Mouse (Mus musculus): ENCODE measurements around the gene Plekha5. TPM values are rescaled to one million over a fixed set of nuclear protein-coding genes. Genes with fewer than 3 reads are reported as not detected.

Plekha5 gene
- total and polyA plus RNA-seq, 2 experiments = 13.0 to 17.1 TPM

- no peak overlapping the region for H3K27ac ChIP-seq (replicated peaks; ENCODE audit: insufficient read depth, low read depth, low read length)
Measured at GRCm38 (mm10) chr6:140514205-140515110, 90.6 kb downstream of the Plekha5 start.

DNA sequence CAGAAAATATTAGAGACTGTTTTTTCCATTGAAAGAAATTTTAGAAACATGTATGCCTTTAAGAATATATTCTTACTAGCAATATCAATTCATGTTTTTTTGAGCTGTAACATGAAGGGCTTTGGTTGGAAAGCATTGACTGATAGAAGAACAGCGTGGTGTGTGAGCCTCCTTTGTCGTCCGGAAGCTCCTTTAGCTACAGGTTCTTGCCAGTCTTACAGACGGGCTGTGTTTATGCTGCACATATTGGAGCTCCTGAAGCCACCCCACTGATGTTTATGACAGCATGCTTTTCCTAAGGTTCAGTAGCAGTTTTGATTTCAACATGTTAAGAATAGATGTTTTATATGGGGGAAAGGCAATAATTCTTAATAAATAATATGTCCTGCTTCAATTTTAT is 91.7 kb downstream of the Plekha5 start:
- Histone ChIP-seq H3K79me2 (ENCODE audit: control insufficient read depth, insufficient read depth, low read length) (peaks cover 25% of the 10 kb centered on the region; the same call in 1 of the 2 replicates), H3K27ac (replicated peaks; ENCODE audit: insufficient read depth, low read depth, low read length) (no peak overlapping the region), H3K4me1 (ENCODE audit: control insufficient read depth, insufficient read depth, low read length) (0 out of 2 replicates have a peak, but pooled peaks cover 2% of the 10 kb centered on the region), H3K27me3 (ENCODE audit: control insufficient read depth, insufficient read depth, low read length) (no peaks in the 10 kb centered on the region), H3K36me3 (ENCODE audit: control insufficient read depth, insufficient read depth, low read length) (no peaks in the 10 kb centered on the region), H3K4me3 (ENCODE audit: insufficient read depth, low read depth, low read length) (no peak overlapping the region), H3K9ac (ENCODE audit: low read depth, low read length) (no peak overlapping the region)
- 92% methylated on average over 4 of the region's 4 CpGs for WGBS
- no peak for TF ChIP-seq POLR2A (IDR thresholded peaks at IDR 0.05; ENCODE audit: extremely low read depth, insufficient read depth, low read length)
- TF ChIP-seq CTCF (IDR thresholded peaks at IDR 0.05; ENCODE audit: low read depth, low read length) = no peak
- no peak for DNase-seq (ENCODE audit: extremely low read depth, low read depth, low spot score)

More at GRCm38 (mm10) chr6:140514205-140515110, 90.6 kb downstream of the Plekha5 start:
- H3K27me3 ChIP-seq (ENCODE audit: control insufficient read depth, insufficient read depth, low read length) = no peaks in the 10 kb centered on the region
- no peak for TF ChIP-seq CTCF (IDR thresholded peaks at IDR 0.05; ENCODE audit: low read depth, low read length)
- no peak for TF ChIP-seq POLR2A (IDR thresholded peaks at IDR 0.05; ENCODE audit: extremely low read depth, insufficient read depth, low read length)
- no peak overlapping the region for H3K4me3 ChIP-seq (ENCODE audit: insufficient read depth, low read depth, low read length)
- H3K79me2 ChIP-seq (ENCODE audit: control insufficient read depth, insufficient read depth, low read length) = peaks cover 24% of the 10 kb centered on the region; the same call in 1 of the 2 replicates
- DNase-seq (ENCODE audit: extremely low read depth, low read depth, low spot score) = no peak
- 0 out of 2 replicates have a peak, but pooled peaks cover 2% of the 10 kb centered on the region for H3K4me1 ChIP-seq (ENCODE audit: control insufficient read depth, insufficient read depth, low read length)
- H3K36me3 ChIP-seq (ENCODE audit: control insufficient read depth, insufficient read depth, low read length) = no peaks in the 10 kb centered on the region
- WGBS = 44% methylated on average over 8 of the region's 8 CpGs
- H3K9ac ChIP-seq (ENCODE audit: low read depth, low read length) = no peak overlapping the region

DNA sequence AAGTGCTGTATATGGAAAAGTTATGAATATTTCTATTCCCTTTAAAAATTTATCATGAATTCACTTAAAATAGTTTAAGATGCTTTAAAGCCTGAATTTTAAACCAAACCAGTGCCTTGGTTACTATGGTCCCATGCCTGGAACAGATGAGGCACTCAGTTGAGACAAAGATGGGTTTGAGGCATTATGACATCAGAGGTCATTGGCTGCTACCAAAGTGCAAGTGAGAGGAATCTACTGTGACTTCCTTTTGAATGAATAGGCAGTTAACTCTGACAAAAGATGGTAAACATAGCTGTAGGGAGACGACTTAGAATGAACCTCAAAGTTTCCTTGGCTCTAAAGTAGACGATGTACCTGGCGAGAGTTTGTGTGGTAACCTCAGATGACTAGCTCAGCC is 92.3 kb downstream of the Plekha5 start:
- H3K4me3 ChIP-seq (ENCODE audit: insufficient read depth, low read depth, low read length) = no peak overlapping the region
- no peaks in the 10 kb centered on the region for H3K27me3 ChIP-seq (ENCODE audit: control insufficient read depth, insufficient read depth, low read length)
- 0 out of 2 replicates have a peak, but pooled peaks cover 2% of the 10 kb centered on the region for H3K4me1 ChIP-seq (ENCODE audit: control insufficient read depth, insufficient read depth, low read length)
- H3K79me2 ChIP-seq (ENCODE audit: control insufficient read depth, insufficient read depth, low read length) = peaks cover 20% of the 10 kb centered on the region; the same call in 1 of the 2 replicates
- H3K27ac ChIP-seq (replicated peaks; ENCODE audit: insufficient read depth, low read depth, low read length) = no peak overlapping the region
- H3K9ac ChIP-seq (ENCODE audit: low read depth, low read length) = no peak overlapping the region
- no peak for DNase-seq (ENCODE audit: extremely low read depth, low read depth, low spot score)
- 67% methylated on average over 3 of the region's 3 CpGs for WGBS
- TF ChIP-seq CTCF (IDR thresholded peaks at IDR 0.05; ENCODE audit: low read depth, low read length) = no peak
- TF ChIP-seq POLR2A (IDR thresholded peaks at IDR 0.05; ENCODE audit: extremely low read depth, insufficient read depth, low read length) = no peak
- no peaks in the 10 kb centered on the region for H3K36me3 ChIP-seq (ENCODE audit: control insufficient read depth, insufficient read depth, low read length)

DNA sequence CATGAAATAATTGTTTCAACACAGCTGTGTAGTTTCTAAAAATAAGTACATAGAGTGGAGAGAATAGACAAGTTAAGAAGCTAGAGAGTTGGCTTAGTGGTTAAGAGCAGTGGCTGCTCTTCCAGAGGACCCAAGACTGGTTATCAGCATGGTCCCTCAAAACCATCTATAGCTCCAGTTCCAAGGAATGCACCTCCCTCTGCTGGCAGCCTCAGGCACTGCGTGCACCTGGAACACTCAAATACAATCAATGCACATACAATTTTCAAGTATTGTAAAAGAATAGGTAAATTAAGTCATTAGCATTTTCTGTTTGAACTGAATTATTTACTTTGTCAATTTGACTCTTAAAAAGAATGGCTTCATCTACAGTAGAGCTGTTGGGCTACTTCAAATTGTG is 93.3 kb downstream of the Plekha5 start:
- TF ChIP-seq POLR2A (IDR thresholded peaks at IDR 0.05; ENCODE audit: extremely low read depth, insufficient read depth, low read length) = no peak
- TF ChIP-seq CTCF (IDR thresholded peaks at IDR 0.05; ENCODE audit: low read depth, low read length) = peak; percentile 93
- DNase-seq (ENCODE audit: extremely low read depth, low read depth, low spot score) = peak; percentile 39
- no peak overlapping the region for H3K27ac ChIP-seq (replicated peaks; ENCODE audit: insufficient read depth, low read depth, low read length)
- peaks cover 17% of the 10 kb centered on the region; the same call in 1 of the 2 replicates for H3K79me2 ChIP-seq (ENCODE audit: control insufficient read depth, insufficient read depth, low read length)
- H3K36me3 ChIP-seq (ENCODE audit: control insufficient read depth, insufficient read depth, low read length) = no peaks in the 10 kb centered on the region
- 77% methylated on average over 1 of the region's 1 CpGs for WGBS
- no peaks in the 10 kb centered on the region for H3K27me3 ChIP-seq (ENCODE audit: control insufficient read depth, insufficient read depth, low read length)
- no peak overlapping the region for H3K9ac ChIP-seq (ENCODE audit: low read depth, low read length)
- H3K4me1 ChIP-seq (ENCODE audit: control insufficient read depth, insufficient read depth, low read length) = 0 out of 2 replicates have a peak, but pooled peaks cover 2% of the 10 kb centered on the region
- no peak overlapping the region for H3K4me3 ChIP-seq (ENCODE audit: insufficient read depth, low read depth, low read length)

DNA sequence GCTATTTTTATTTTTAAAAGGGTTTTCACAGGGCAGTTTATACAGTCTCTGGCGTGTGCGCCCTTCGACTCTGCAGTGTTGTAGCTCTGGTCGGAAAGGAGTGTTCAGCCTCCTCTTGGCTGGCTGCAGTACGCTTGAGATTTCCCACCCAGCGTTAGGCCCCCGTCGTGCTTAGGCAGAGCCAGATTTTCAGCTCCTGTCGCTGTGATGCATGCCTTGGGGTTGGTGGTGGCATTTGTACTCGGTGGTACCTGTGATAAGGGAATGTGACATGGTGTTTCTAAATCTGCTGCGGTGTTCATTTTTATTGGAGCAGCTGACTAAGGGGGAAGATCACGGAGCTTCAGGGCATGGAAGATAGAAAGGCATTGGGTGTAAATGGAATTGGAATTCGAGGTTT is 95.2 kb downstream of the Plekha5 start:
- TF ChIP-seq CTCF (IDR thresholded peaks at IDR 0.05; ENCODE audit: low read depth, low read length) = no peak
- no peak for TF ChIP-seq POLR2A (IDR thresholded peaks at IDR 0.05; ENCODE audit: extremely low read depth, insufficient read depth, low read length)
- H3K27me3 ChIP-seq (ENCODE audit: control insufficient read depth, insufficient read depth, low read length) = no peaks in the 10 kb centered on the region
- no peak for DNase-seq (ENCODE audit: extremely low read depth, low read depth, low spot score)
- no peak overlapping the region for H3K9ac ChIP-seq (ENCODE audit: low read depth, low read length)
- H3K4me1 ChIP-seq (ENCODE audit: control insufficient read depth, insufficient read depth, low read length) = 0 out of 2 replicates have a peak, but pooled peaks cover 2% of the 10 kb centered on the region
- WGBS = 90% methylated on average over 13 of the region's 13 CpGs
- H3K27ac ChIP-seq (replicated peaks; ENCODE audit: insufficient read depth, low read depth, low read length) = no peak overlapping the region
- no peaks in the 10 kb centered on the region for H3K36me3 ChIP-seq (ENCODE audit: control insufficient read depth, insufficient read depth, low read length)
- H3K79me2 ChIP-seq (ENCODE audit: control insufficient read depth, insufficient read depth, low read length) = peaks cover 6% of the 10 kb centered on the region; the same call in 1 of the 2 replicates
- H3K4me3 ChIP-seq (ENCODE audit: insufficient read depth, low read depth, low read length) = no peak overlapping the region

Data from liver, adult 2 months (tissue).